Mouse (Mus musculus) ZHBTc4 (cell line): ENCODE results near the gene Msh3.

Experiments
- DNase-seq: peaks from one replicate; pipeline ENCODE4 v3.0.0-alpha.2; 2011; ENCODE audit warnings: low read depth, low spot score

Msh3 gene

GRCm38 (mm10) chr13:92330621-92331020 is 24.2 kb downstream of the Msh3 start:
- DNase-seq, result no peak

GRCm38 (mm10) chr13:92328000-92328399 is 26.8 kb downstream of the Msh3 start:
- no peak for DNase-seq

- peak; percentile 19 for DNase-seq
These were observed 28.8 kb downstream of the Msh3 start for GRCm38 (mm10) chr13:92326030-92326429.

GRCm38 (mm10) chr13:92320770-92321169 is 34.0 kb downstream of the Msh3 start:
- no peak for DNase-seq

- no peak for DNase-seq
These were observed 40.2 kb downstream of the Msh3 start for GRCm38 (mm10) chr13:92314613-92315012.

- no peak for DNase-seq
These were observed 49.1 kb downstream of the Msh3 start, which contains the start of gene Gm20379 for GRCm38 (mm10) chr13:92305680-92306079. Gene Gm20379 (plus strand): TSS chr13:92305980.

GRCm38 (mm10) chr13:92304291-92304690 is 50.5 kb downstream of the Msh3 start:
- no peak for DNase-seq

- DNase-seq, result no peak
These were observed 51.5 kb downstream of the Msh3 start for GRCm38 (mm10) chr13:92303062-92303948.

GRCm38 (mm10) chr13:92302466-92302865 is 52.3 kb downstream of the Msh3 start:
- DNase-seq, result no peak

- DNase-seq, result no peak
These were observed 53.0 kb downstream of the Msh3 start for GRCm38 (mm10) chr13:92301754-92302153.

- DNase-seq, result no peak
These were observed 55.3 kb downstream of the Msh3 start for GRCm38 (mm10) chr13:92299522-92299921.

- DNase-seq, result no peak
These were observed 57.8 kb downstream of the Msh3 start for GRCm38 (mm10) chr13:92297021-92297420.

GRCm38 (mm10) chr13:92296490-92296889 is 58.3 kb downstream of the Msh3 start:
- DNase-seq, result no peak

- no peak for DNase-seq
These were observed 60.9 kb downstream of the Msh3 start for GRCm38 (mm10) chr13:92293883-92294282.

GRCm38 (mm10) chr13:92291605-92292004 is 63.2 kb downstream of the Msh3 start:
- DNase-seq, result no peak

GRCm38 (mm10) chr13:92277027-92277426 is 77.8 kb downstream of the Msh3 start:
- no peak for DNase-seq

GRCm38 (mm10) chr13:92275292-92275691 is 79.5 kb downstream of the Msh3 start:
- no peak for DNase-seq

GRCm38 (mm10) chr13:92274274-92275198 is 80.3 kb downstream of the Msh3 start:
- no peak for DNase-seq

GRCm38 (mm10) chr13:92267076-92267475 is 87.7 kb downstream of the Msh3 start:
- peak; percentile 8 for DNase-seq

- DNase-seq, result no peak
These were observed 91.2 kb downstream of the Msh3 start for GRCm38 (mm10) chr13:92263566-92263965.

GRCm38 (mm10) chr13:92261329-92261728 is 93.5 kb downstream of the Msh3 start:
- DNase-seq, result no peak

GRCm38 (mm10) chr13:92255480-92255879 is 99.3 kb downstream of the Msh3 start:
- DNase-seq, result no peak
